Mouse (Mus musculus) urinary bladder, adult 18-20 months (tissue): Measurements from ENCODE around the gene Inpp5b.
A peak's percentile ranks its signal among the peaks of the same experiment; 100 is the strongest.
"Not testable (repeated sequence)": the region's sequence is repeated elsewhere in the genome, so short reads cannot be mapped to it uniquely, and the experiment has no call there.

Experiments
- DNase-seq, 2 experiments: peaks; one replicate each; pipeline ENCODE4 v3.0.0; 2022; ENCODE audit warnings: low spot score in 2 of 2, mixed read lengths in 2 of 2

The Inpp5b gene

GRCm38 (mm10) chr4:124741376-124742343, at the start of gene Inpp5b:
Inpp5b (plus strand) TSS chr4:124741850.
- peak; percentile 73 to 75 for DNase-seq

GRCm38 (mm10) chr4:124692416-124692861, 49.2 kb upstream of the Inpp5b start:
- no peak for DNase-seq

GRCm38 (mm10) chr4:124693135-124693894, 48.3 kb upstream of the Inpp5b start, which contains the start of gene Utp11:
Utp11 (minus strand) TSS chr4:124693600.
- peak; percentile 78 to 81 for DNase-seq

- DNase-seq: no peak
These were observed 47.1 kb upstream of the Inpp5b start for GRCm38 (mm10) chr4:124694572-124694971.

- DNase-seq: no peak
These were observed 45.7 kb upstream of the Inpp5b start for GRCm38 (mm10) chr4:124695786-124696516.

GRCm38 (mm10) chr4:124699791-124700190, 41.9 kb upstream of the Inpp5b start:
- DNase-seq: no peak

GRCm38 (mm10) chr4:124700248-124700971, 41.2 kb upstream of the Inpp5b start, which contains the start of gene Fhl3:
Fhl3 (plus strand) TSS chr4:124700701.
- no peak for DNase-seq

- DNase-seq: no peak
These were observed 40.4 kb upstream of the Inpp5b start for GRCm38 (mm10) chr4:124701052-124701845.

- DNase-seq: no peak
These were observed 39.7 kb upstream of the Inpp5b start for GRCm38 (mm10) chr4:124701916-124702315.

- no peak for DNase-seq
These were observed 38.2 kb upstream of the Inpp5b start for GRCm38 (mm10) chr4:124703406-124703805.

- no peak for DNase-seq
These were observed 37.5 kb upstream of the Inpp5b start for GRCm38 (mm10) chr4:124703881-124704796.

- no peak for DNase-seq
These were observed 36.7 kb upstream of the Inpp5b start for GRCm38 (mm10) chr4:124704797-124705474.

- DNase-seq: no peak
These were observed 35.9 kb upstream of the Inpp5b start for GRCm38 (mm10) chr4:124705661-124706269.

- DNase-seq: not testable (repeated sequence)
These were observed 34.1 kb upstream of the Inpp5b start for GRCm38 (mm10) chr4:124707381-124708199.

- not testable (repeated sequence) for DNase-seq
These were observed 33.5 kb upstream of the Inpp5b start for GRCm38 (mm10) chr4:124708200-124708517.

- DNase-seq: peak; percentile 80 to 89
These were observed 32.9 kb upstream of the Inpp5b start for GRCm38 (mm10) chr4:124708518-124709477.
